Comparison of ENCODE assay signal across 8 mouse cellular contexts in the genomic region with DNA sequence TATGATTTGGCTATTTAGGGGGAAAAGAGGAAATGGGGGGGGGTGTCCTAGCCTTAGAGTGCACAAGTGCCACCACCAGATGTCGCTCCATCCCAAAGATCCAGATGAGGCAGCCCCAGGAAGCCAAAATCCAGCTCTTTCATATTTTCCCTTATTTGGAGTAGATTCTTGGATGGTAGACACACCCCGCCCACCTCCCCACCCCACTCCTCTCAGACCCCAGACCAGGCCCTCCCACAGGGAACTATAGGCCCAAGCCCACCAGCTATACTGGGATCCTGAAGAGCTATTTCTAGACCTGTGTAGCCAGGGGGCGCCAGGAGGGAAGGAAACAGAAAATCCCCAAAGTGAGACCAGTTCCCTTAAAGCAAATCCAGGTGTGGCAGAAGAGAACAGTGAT. TPM values are rescaled to one million over a fixed set of nuclear protein-coding genes. Genes with fewer than 3 reads are reported as not detected.
DNase-seq lines count a peak whose midpoint lies in the region; ATAC-seq and TF ChIP-seq lines count a peak whose summit lies in the region.

No protein-coding gene starts in this region.

- no peaks in the 10 kb centered on the region for H3K4me1 ChIP-seq in heart, embryonic 10.5 days
- no peaks in the 10 kb centered on the region for H3K4me1 ChIP-seq in lung, postnatal 0 days (ENCODE audit: insufficient read depth, low read depth, low read length)

- H3K9me3 ChIP-seq in heart, embryonic 10.5 days = no peaks in the 10 kb centered on the region
- H3K9me3 ChIP-seq in lung, postnatal 0 days (ENCODE audit: low read length) = no peaks in the 10 kb centered on the region

- H3K27me3 ChIP-seq in heart, embryonic 10.5 days (ENCODE audit: insufficient read depth, poor library complexity, severe bottlenecking) = 0 out of 2 replicates have a peak, but pooled peaks cover 3% of the 10 kb centered on the region
- H3K27me3 ChIP-seq in lung, postnatal 0 days (replicated peaks; ENCODE audit: insufficient read depth, low read length) = no peaks in the 10 kb centered on the region

- 23% methylated on average over 3 of the region's 3 CpGs for WGBS in heart, embryonic 10.5 days
- 14% methylated on average over 3 of the region's 3 CpGs for WGBS in lung, postnatal 0 days

- peak overlapping the region; percentile 86 for H3K27ac ChIP-seq in heart, embryonic 10.5 days
- H3K27ac ChIP-seq in lung, postnatal 0 days (ENCODE audit: low read length) = peak overlapping the region; percentile 70

- H3K4me3 ChIP-seq in heart, embryonic 10.5 days = peak overlapping the region; percentile 57
- peak overlapping the region; percentile 32 for H3K4me3 ChIP-seq in lung, postnatal 0 days (ENCODE audit: low read depth, low read length)

- DNase-seq in urinary bladder, adult 2 months (ENCODE audit: low spot score) = peak; percentile 36
- no peak for DNase-seq in urinary bladder, postnatal 10 days (ENCODE audit: low spot score)
- peak; percentile 43 for DNase-seq in cerebellum, adult 9-11 months
- peak; percentile 81 for DNase-seq in heart, embryonic 10.5 days (ENCODE audit: low spot score)
- peak; percentile 84 for DNase-seq in kidney, postnatal 10 days
- DNase-seq in lung, postnatal 0 days (ENCODE audit: low spot score) = peak; percentile 75
- peak; percentile 25 for DNase-seq in spleen, adult 12 weeks (ENCODE audit: low spot score)
- no peak for DNase-seq in c-Kit-positive CD71-positive TER-119-positive erythroid progenitor cells, embryonic 14.5 days (ENCODE audit: low spot score)

- peak overlapping the region; percentile 53 for H3K4me2 ChIP-seq in lung, postnatal 0 days (replicated peaks; ENCODE audit: low read depth, low read length)

- H3K9ac ChIP-seq in lung, postnatal 0 days (replicated peaks; ENCODE audit: low read depth) = no peak overlapping the region

- ATAC-seq in lung, postnatal 0 days = peak; percentile 7; the same call in 1 of the 2 replicates

- H3K36me3 ChIP-seq in heart, embryonic 10.5 days = peaks cover 3% of the 10 kb centered on the region
- H3K36me3 ChIP-seq in lung, postnatal 0 days (ENCODE audit: insufficient read depth, low read length) = no peaks in the 10 kb centered on the region

- TF ChIP-seq CTCF in lung, postnatal 0 days (IDR thresholded peaks at IDR 0.05) = peak; percentile 70

- TF ChIP-seq EP300 in lung, postnatal 0 days (IDR thresholded peaks at IDR 0.05) = no peak

RNA-seq across cellular contexts. Expression of a gene that starts 1.0 kb away (rescaled TPM):
- 5,313 and 5,579 TPM in 2 replicates for polyA plus RNA-seq in urinary bladder, adult 2 months (2012; rRNA removed)
- 199 and 236 TPM in 2 replicates for polyA plus RNA-seq in heart, embryonic 10.5 days (2016; fragmentation: Nextera tagmentation; extraction: Ambion mirVana)
- polyA plus RNA-seq in lung, postnatal 0 days (2015; fragmentation: Nextera tagmentation; extraction: Ambion mirVana) = 171 and 179 TPM in 2 replicates

RNA-seq across cellular contexts. Expression of a gene that starts 5.8 kb away (rescaled TPM):
- polyA plus RNA-seq in urinary bladder, adult 2 months (2012; rRNA removed) = 92.6 and 98.0 TPM in 2 replicates
- 17.9 and 22.7 TPM in 2 replicates for polyA plus RNA-seq in heart, embryonic 10.5 days (2016; fragmentation: Nextera tagmentation; extraction: Ambion mirVana)
- polyA plus RNA-seq in lung, postnatal 0 days (2015; fragmentation: Nextera tagmentation; extraction: Ambion mirVana) = 16.1 and 18.6 TPM in 2 replicates

RNA-seq across cellular contexts. Expression of a gene that starts 22.0 kb away (rescaled TPM):
- polyA plus RNA-seq in urinary bladder, adult 2 months (2012; rRNA removed) = 2,380 and 2,941 TPM in 2 replicates
- polyA plus RNA-seq in heart, embryonic 10.5 days (2016; fragmentation: Nextera tagmentation; extraction: Ambion mirVana) = 496 and 543 TPM in 2 replicates
- polyA plus RNA-seq in lung, postnatal 0 days (2015; fragmentation: Nextera tagmentation; extraction: Ambion mirVana) = 661 and 759 TPM in 2 replicates

RNA-seq across cellular contexts. Expression of a gene that starts 33.1 kb away (rescaled TPM):
- polyA plus RNA-seq in urinary bladder, adult 2 months (2012; rRNA removed) = 106 and 145 TPM in 2 replicates
- polyA plus RNA-seq in heart, embryonic 10.5 days (2016; fragmentation: Nextera tagmentation; extraction: Ambion mirVana) = 66.9 and 73.1 TPM in 2 replicates
- polyA plus RNA-seq in lung, postnatal 0 days (2015; fragmentation: Nextera tagmentation; extraction: Ambion mirVana) = 82.7 and 84.9 TPM in 2 replicates

RNA-seq across cellular contexts. Expression of a gene that starts 33.5 kb away (rescaled TPM):
- 36.1 and 44.7 TPM in 2 replicates for polyA plus RNA-seq in urinary bladder, adult 2 months (2012; rRNA removed)
- polyA plus RNA-seq in heart, embryonic 10.5 days (2016; fragmentation: Nextera tagmentation; extraction: Ambion mirVana) = 11.1 and 11.2 TPM in 2 replicates
- polyA plus RNA-seq in lung, postnatal 0 days (2015; fragmentation: Nextera tagmentation; extraction: Ambion mirVana) = 27.7 and 33.0 TPM in 2 replicates

Comparison
In these comparisons a context has a peak if more than half of its experiments do, and no peak if none do; other contexts are left out.
1. DNase-seq: peak in urinary bladder, adult 2 months (single experiment), cerebellum, adult 9-11 months (single experiment), heart, embryonic 10.5 days (single experiment), kidney, postnatal 10 days (single experiment), lung, postnatal 0 days (single experiment) and spleen, adult 12 weeks (single experiment); none in urinary bladder, postnatal 10 days (single experiment) and c-Kit-positive CD71-positive TER-119-positive erythroid progenitor cells, embryonic 14.5 days (single experiment).
2. RNA of a gene that starts 1.0 kb away (polyA plus RNA-seq): 5,313 to 5,579 TPM in urinary bladder, adult 2 months; 199 to 236 TPM in heart, embryonic 10.5 days and 171 to 179 TPM in lung, postnatal 0 days; every median in the first group is over 10 times any median in the second.